ENCODE assay signal across 17 mouse cellular contexts in the genomic region with DNA sequence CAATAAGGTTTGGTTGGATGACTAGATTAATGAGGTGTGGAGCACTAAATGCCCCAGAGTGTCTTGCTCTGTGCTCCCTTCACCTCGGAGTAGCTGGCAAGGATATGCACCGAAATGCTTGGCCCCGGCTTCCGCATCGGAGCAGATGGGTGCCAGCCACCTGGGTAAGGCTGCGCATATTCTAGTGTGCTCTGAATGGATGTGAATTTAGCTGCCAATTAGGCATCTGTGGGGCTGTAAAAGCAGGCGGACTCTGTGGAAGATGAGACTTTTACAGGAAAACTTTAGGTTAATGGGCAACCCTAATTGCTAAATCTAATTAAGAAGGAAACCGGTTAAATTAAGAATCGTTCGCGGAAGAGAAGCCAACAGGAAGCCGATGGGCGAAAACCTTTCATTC. TPM values are rescaled to one million over a fixed set of nuclear protein-coding genes. Genes with fewer than 3 reads are reported as not detected.
A peak's percentile ranks its signal among the peaks of the same experiment; 100 is the strongest.
DNase-seq lines count a peak whose midpoint lies in the region; ATAC-seq lines count a peak whose summit lies in the region.
"Had no signal": no experiment of that assay in that cellular context is flagged by ENCODE, and none has a peak within 500 bp of the region (broad histone marks: within the 10 kb centered on the region; RNA-seq: fewer than 3 reads in every experiment).

No protein-coding gene starts in this region.

- H3K9ac ChIP-seq in hindbrain, embryonic 16.5 days (ENCODE audit: low read depth, low read length): no peak overlapping the region
- H3K9ac ChIP-seq in hindbrain, embryonic 14.5 days: no peak overlapping the region
- H3K9ac ChIP-seq: heart, embryonic 13.5 days had no signal

- H3K36me3 ChIP-seq in hindbrain, embryonic 16.5 days (ENCODE audit: control insufficient read depth, insufficient read depth, low read length): no peaks in the 10 kb centered on the region
- H3K36me3 ChIP-seq in hindbrain, embryonic 14.5 days (replicated peaks; ENCODE audit: control insufficient read depth, insufficient read depth): no peaks in the 10 kb centered on the region
- no peaks in the 10 kb centered on the region for H3K36me3 ChIP-seq in limb, embryonic 10.5 days
- H3K36me3 ChIP-seq: heart, embryonic 13.5 days; midbrain, embryonic 10.5 days had no signal

- WGBS in hindbrain, embryonic 16.5 days: 45% methylated on average over 13 of the region's 13 CpGs
- 57% methylated on average over 13 of the region's 13 CpGs for WGBS in hindbrain, embryonic 14.5 days
- 72% methylated on average over 13 of the region's 13 CpGs for WGBS in limb, embryonic 10.5 days

- H3K9me3 ChIP-seq in hindbrain, embryonic 16.5 days (ENCODE audit: control insufficient read depth, low read length): no peaks in the 10 kb centered on the region
- H3K9me3 ChIP-seq in hindbrain, embryonic 14.5 days (ENCODE audit: control insufficient read depth, low read length): no peaks in the 10 kb centered on the region
- no peaks in the 10 kb centered on the region for H3K9me3 ChIP-seq in limb, embryonic 10.5 days (replicated peaks)
- H3K9me3 ChIP-seq: heart, embryonic 13.5 days; midbrain, embryonic 10.5 days had no signal

- H3K27ac ChIP-seq in hindbrain, embryonic 16.5 days (ENCODE audit: low read depth, low read length): no peak overlapping the region
- H3K27ac ChIP-seq in hindbrain, embryonic 14.5 days: no peak overlapping the region
- peak overlapping the region; percentile 50; the same call in 1 of the 2 replicates for H3K27ac ChIP-seq in limb, embryonic 10.5 days
- H3K27ac ChIP-seq: heart, embryonic 13.5 days; midbrain, embryonic 10.5 days had no signal

- H3K4me1 ChIP-seq in hindbrain, embryonic 16.5 days (ENCODE audit: control insufficient read depth, insufficient read depth, low read depth, low read length): peaks cover 6% of the 10 kb centered on the region; the same call in 1 of the 2 replicates
- H3K4me1 ChIP-seq in hindbrain, embryonic 14.5 days (replicated peaks; ENCODE audit: control insufficient read depth, insufficient read depth, low read length): peaks cover 12% of the 10 kb centered on the region
- H3K4me1 ChIP-seq in limb, embryonic 10.5 days: peaks cover 31% of the 10 kb centered on the region

- DNase-seq in hindbrain, embryonic 14.5 days (ENCODE audit: low spot score): no peak
- peak; percentile 20 for DNase-seq in cerebellum, adult 11-12 months
- peak; percentile 70 for DNase-seq in cerebellum, postnatal 10 days
- no peak for DNase-seq in limb, embryonic 10.5 days (ENCODE audit: low spot score)
- no peak for DNase-seq in frontal cortex, postnatal 14 days (ENCODE audit: low spot score in 2 of 2)
- DNase-seq: adrenal gland, postnatal 25 days; heart, postnatal 36 days; kidney, adult 8-10 months; kidney, postnatal 36 days; lung, adult 2 months; lung, postnatal 4 days; thymus, postnatal 4 days had no signal

- H3K27me3 ChIP-seq in hindbrain, embryonic 16.5 days (replicated peaks; ENCODE audit: control insufficient read depth, insufficient read depth, low read length): no peaks in the 10 kb centered on the region
- no peaks in the 10 kb centered on the region for H3K27me3 ChIP-seq in hindbrain, embryonic 14.5 days (ENCODE audit: control insufficient read depth, insufficient read depth, low read length)
- H3K27me3 ChIP-seq in limb, embryonic 10.5 days (ENCODE audit: low read depth, poor library complexity, severe bottlenecking): no peaks in the 10 kb centered on the region
- H3K27me3 ChIP-seq: heart, embryonic 13.5 days had no signal

- no peak overlapping the region for H3K4me2 ChIP-seq in hindbrain, embryonic 16.5 days (ENCODE audit: low read length)
- H3K4me2 ChIP-seq in hindbrain, embryonic 14.5 days (replicated peaks): no peak overlapping the region
- H3K4me2 ChIP-seq: heart, embryonic 13.5 days; liver, embryonic 11.5 days had no signal

- peak; percentile 30; the same call in 1 of the 2 replicates for ATAC-seq in hindbrain, embryonic 16.5 days
- no peak for ATAC-seq in hindbrain, embryonic 14.5 days (ENCODE audit: low FRiP score)
- ATAC-seq in erythroblast, adult 5-6 weeks (replicated peaks; ENCODE audit: low FRiP score, poor library complexity, severe bottlenecking): no peak

- no peak overlapping the region for H3K4me3 ChIP-seq in hindbrain, embryonic 16.5 days (ENCODE audit: low read length)
- no peak overlapping the region for H3K4me3 ChIP-seq in hindbrain, embryonic 14.5 days (replicated peaks; ENCODE audit: low read length)
- H3K4me3 ChIP-seq in limb, embryonic 10.5 days: no peak overlapping the region
- H3K4me3 ChIP-seq: heart, embryonic 13.5 days; midbrain, embryonic 10.5 days had no signal

RNA-seq across cellular contexts. Expression of a gene that starts 32.7 kb away (rescaled TPM):
- polyA plus RNA-seq in hindbrain, embryonic 16.5 days (2015; fragmentation: Nextera tagmentation; extraction: Ambion mirVana): 7.8 and 9.6 TPM in 2 replicates
- 4.8 and 5.2 TPM in 2 replicates for polyA plus RNA-seq in hindbrain, embryonic 14.5 days (2014; fragmentation: Nextera tagmentation; extraction: Ambion mirVana)
- polyA plus RNA-seq in limb, embryonic 10.5 days (2016; fragmentation: Nextera tagmentation; extraction: Ambion mirVana): 10.0 and 17.1 TPM in 2 replicates
- 54.2 and 75.7 TPM in 2 replicates for total RNA-seq in erythroblast, adult 5-6 weeks (2015; ENCODE audit: low replicate concordance)
- total RNA-seq in erythroblast, adult 5-6 weeks (2017; ENCODE audit: low replicate concordance): 74.8 and 85.5 TPM in 2 replicates

Comparison
In these comparisons a context has a peak if more than half of its experiments do, and no peak if none do; other contexts are left out.
1. DNase-seq: peak in cerebellum, adult 11-12 months (single experiment) and cerebellum, postnatal 10 days (2 of 2); none in hindbrain, embryonic 14.5 days (single experiment), limb, embryonic 10.5 days (single experiment) and frontal cortex, postnatal 14 days (0 of 2).